Comparison of ENCODE assay signal across 8 mouse cellular contexts in genomic region chr16:87712986-87713693, GRCm38 (mm10). TPM values are rescaled to one million over a fixed set of nuclear protein-coding genes. Genes with fewer than 3 reads are reported as not detected.
A peak's percentile ranks its signal among the peaks of the same experiment; 100 is the strongest.
DNase-seq lines count a peak whose midpoint lies in the region; ATAC-seq and TF ChIP-seq lines count a peak whose summit lies in the region.

No protein-coding gene starts in this region.

- no peaks in the 10 kb centered on the region; the same call in 1 of the 2 replicates for H3K4me1 ChIP-seq in forebrain, embryonic 14.5 days (ENCODE audit: control insufficient read depth, insufficient read depth, low read length)
- peaks cover 6% of the 10 kb centered on the region; the same call in 1 of the 2 replicates for H3K4me1 ChIP-seq in forebrain, embryonic 15.5 days
- H3K4me1 ChIP-seq in kidney, postnatal 0 days (replicated peaks; ENCODE audit: insufficient read depth, low read length) = peaks cover 29% of the 10 kb centered on the region
- H3K4me1 ChIP-seq in hindbrain, embryonic 10.5 days (replicated peaks) = peaks cover 37% of the 10 kb centered on the region

- no peak overlapping the region for H3K9ac ChIP-seq in forebrain, embryonic 14.5 days (ENCODE audit: low read length)
- H3K9ac ChIP-seq in forebrain, embryonic 15.5 days (replicated peaks) = no peak overlapping the region
- no peak overlapping the region for H3K9ac ChIP-seq in kidney, postnatal 0 days (ENCODE audit: low read depth, low read length)

- no peak for TF ChIP-seq CTCF in kidney, postnatal 0 days (IDR thresholded peaks at IDR 0.05; ENCODE audit: low read depth)

- DNase-seq in forebrain, embryonic 14.5 days (ENCODE audit: low spot score) = no peak
- peak; percentile 91 for DNase-seq in c-Kit-negative CD71-positive TER-119-positive erythroid progenitor cells, embryonic 14.5 days (ENCODE audit: low read depth, low spot score)
- DNase-seq in kidney, postnatal 0 days (ENCODE audit: low spot score) = peak; percentile 40
- no peak for DNase-seq in right cerebral cortex, postnatal 25 days
- no peak for DNase-seq in hindbrain, embryonic 10.5 days (ENCODE audit: low spot score)
- DNase-seq in left cerebral cortex, adult 11 months (ENCODE audit: low spot score) = no peak

- no peak overlapping the region for H3K4me2 ChIP-seq in forebrain, embryonic 14.5 days (ENCODE audit: low read length)
- H3K4me2 ChIP-seq in forebrain, embryonic 15.5 days (replicated peaks) = no peak overlapping the region
- H3K4me2 ChIP-seq in kidney, postnatal 0 days (ENCODE audit: low read length) = no peak overlapping the region

- peaks cover 11% of the 10 kb centered on the region for H3K36me3 ChIP-seq in forebrain, embryonic 14.5 days (ENCODE audit: control insufficient read depth, insufficient read depth, low read length)
- H3K36me3 ChIP-seq in forebrain, embryonic 15.5 days = 0 out of 2 replicates have a peak, but pooled peaks cover 3% of the 10 kb centered on the region
- H3K36me3 ChIP-seq in kidney, postnatal 0 days (ENCODE audit: insufficient read depth, low read length) = no peaks in the 10 kb centered on the region
- H3K36me3 ChIP-seq in hindbrain, embryonic 10.5 days = peaks cover 18% of the 10 kb centered on the region

- peak; percentile 15; the same call in 1 of the 2 replicates for ATAC-seq in forebrain, embryonic 14.5 days
- no peak for ATAC-seq in forebrain, embryonic 15.5 days (replicated peaks)
- ATAC-seq in kidney, postnatal 0 days (replicated peaks; ENCODE audit: low FRiP score, low read depth) = peak; percentile 80
- ATAC-seq in megakaryocyte-erythroid progenitor cell, adult 5-6 weeks (replicated peaks; ENCODE audit: low FRiP score, low TSS enrichment, poor library complexity, severe bottlenecking) = peak; percentile 87

- H3K27ac ChIP-seq in forebrain, embryonic 14.5 days (ENCODE audit: low read depth, low read length) = no peak overlapping the region
- no peak overlapping the region for H3K27ac ChIP-seq in forebrain, embryonic 15.5 days (replicated peaks)
- H3K27ac ChIP-seq in kidney, postnatal 0 days = no peak overlapping the region
- H3K27ac ChIP-seq in hindbrain, embryonic 10.5 days = no peak overlapping the region

- H3K9me3 ChIP-seq in forebrain, embryonic 14.5 days (replicated peaks; ENCODE audit: control insufficient read depth, low read length) = no peaks in the 10 kb centered on the region
- no peaks in the 10 kb centered on the region for H3K9me3 ChIP-seq in forebrain, embryonic 15.5 days
- H3K9me3 ChIP-seq in kidney, postnatal 0 days (replicated peaks; ENCODE audit: low read length) = no peaks in the 10 kb centered on the region
- no peaks in the 10 kb centered on the region for H3K9me3 ChIP-seq in hindbrain, embryonic 10.5 days

- H3K27me3 ChIP-seq in forebrain, embryonic 14.5 days (replicated peaks; ENCODE audit: control insufficient read depth, insufficient read depth, low read length) = no peaks in the 10 kb centered on the region
- no peaks in the 10 kb centered on the region for H3K27me3 ChIP-seq in forebrain, embryonic 15.5 days
- H3K27me3 ChIP-seq in kidney, postnatal 0 days (ENCODE audit: insufficient read depth, low read length) = no peaks in the 10 kb centered on the region
- H3K27me3 ChIP-seq in hindbrain, embryonic 10.5 days (ENCODE audit: insufficient read depth, poor library complexity, severe bottlenecking) = no peaks in the 10 kb centered on the region

- WGBS in forebrain, embryonic 14.5 days = 90% methylated on average over 18 of the region's 18 CpGs
- WGBS in forebrain, embryonic 15.5 days = 86% methylated on average over 18 of the region's 18 CpGs
- 50% methylated on average over 18 of the region's 18 CpGs for WGBS in kidney, postnatal 0 days
- WGBS in hindbrain, embryonic 10.5 days = 85% methylated on average over 18 of the region's 18 CpGs

- H3K4me3 ChIP-seq in forebrain, embryonic 14.5 days (ENCODE audit: low read depth, low read length) = no peak overlapping the region
- H3K4me3 ChIP-seq in forebrain, embryonic 15.5 days = no peak overlapping the region
- H3K4me3 ChIP-seq in kidney, postnatal 0 days (replicated peaks; ENCODE audit: low read depth, low read length) = no peak overlapping the region
- no peak overlapping the region for H3K4me3 ChIP-seq in hindbrain, embryonic 10.5 days

RNA-seq across cellular contexts. Expression of gene Bach1, which starts 14.4 kb away (rescaled TPM):
- polyA plus RNA-seq in forebrain, embryonic 14.5 days (2014; fragmentation: Nextera tagmentation; extraction: Ambion mirVana) = 17.2 and 25.0 TPM in 2 replicates
- polyA plus RNA-seq in forebrain, embryonic 15.5 days (2015; fragmentation: Nextera tagmentation; extraction: Ambion mirVana) = 22.0 and 23.8 TPM in 2 replicates
- polyA plus RNA-seq in kidney, postnatal 0 days (2015; fragmentation: Nextera tagmentation; extraction: Ambion mirVana) = 6.5 and 8.6 TPM in 2 replicates
- 16.2 and 16.8 TPM in 2 replicates for total RNA-seq in megakaryocyte-erythroid progenitor cell, adult 5-6 weeks (2014; fragmentation: Nextera tagmentation)
- 27.1 and 40.1 TPM in 2 replicates for total RNA-seq in megakaryocyte-erythroid progenitor cell, adult 5-6 weeks (2017)
- polyA plus RNA-seq in hindbrain, embryonic 10.5 days (2016; fragmentation: Nextera tagmentation; extraction: Ambion mirVana) = 15.4 and 19.3 TPM in 2 replicates

Comparison
In these comparisons a context has a peak if more than half of its experiments do, and no peak if none do; other contexts are left out.
1. DNase-seq: peak in c-Kit-negative CD71-positive TER-119-positive erythroid progenitor cells, embryonic 14.5 days (single experiment) and kidney, postnatal 0 days (single experiment); none in forebrain, embryonic 14.5 days (single experiment), right cerebral cortex, postnatal 25 days (single experiment), hindbrain, embryonic 10.5 days (single experiment) and left cerebral cortex, adult 11 months (single experiment).